Mouse (Mus musculus): Measurements from ENCODE around the gene Minos1. TPM values are rescaled to one million over a fixed set of nuclear protein-coding genes. Genes with fewer than 3 reads are reported as not detected.

Minos1 gene
- total and polyA plus RNA-seq, 2 experiments from 2014 or later, result 17.1 to 462 TPM

- ATAC-seq, result no peak
- 81% methylated on average over 5 of the region's 5 CpGs for WGBS
- H3K4me2 ChIP-seq (ENCODE audit: low read depth, low read length), result no peak overlapping the region
- TF ChIP-seq CTCF (IDR thresholded peaks at IDR 0.05; ENCODE audit: low read depth), result no peak
- H3K4me3 ChIP-seq (ENCODE audit: low read length), result no peak overlapping the region
- H3K36me3 ChIP-seq (ENCODE audit: insufficient read depth, low read length), result no peaks in the 10 kb centered on the region
- no peaks in the 10 kb centered on the region for H3K9me3 ChIP-seq (ENCODE audit: low read length)
- peaks cover 15% of the 10 kb centered on the region; the same call in 1 of the 2 replicates for H3K4me1 ChIP-seq (ENCODE audit: insufficient read depth, low read length)
- H3K9ac ChIP-seq (replicated peaks; ENCODE audit: low read length), result no peak overlapping the region
- DNase-seq (ENCODE audit: low spot score), result no peak
- 0 out of 2 replicates have a peak, but pooled peaks cover 3% of the 10 kb centered on the region for H3K27me3 ChIP-seq (ENCODE audit: insufficient read depth, low read length)
- H3K27ac ChIP-seq, result no peak overlapping the region
Observed at GRCm38 (mm10) chr4:139058029-139058428, 72.9 kb downstream of the Minos1 start.

GRCm38 (mm10) chr4:139057291-139057690, 73.6 kb downstream of the Minos1 start:
- TF ChIP-seq CTCF (IDR thresholded peaks at IDR 0.05; ENCODE audit: low read depth), result no peak
- H3K27ac ChIP-seq, result no peak overlapping the region
- H3K4me3 ChIP-seq (ENCODE audit: low read length), result no peak overlapping the region
- H3K9me3 ChIP-seq (ENCODE audit: low read length), result no peaks in the 10 kb centered on the region
- H3K4me2 ChIP-seq (ENCODE audit: low read depth, low read length), result no peak overlapping the region
- H3K4me1 ChIP-seq (ENCODE audit: insufficient read depth, low read length), result peaks cover 15% of the 10 kb centered on the region; the same call in 1 of the 2 replicates
- DNase-seq (ENCODE audit: low spot score), result peak; percentile 43
- no peaks in the 10 kb centered on the region for H3K36me3 ChIP-seq (ENCODE audit: insufficient read depth, low read length)
- no peak for ATAC-seq
- 0 out of 2 replicates have a peak, but pooled peaks cover 3% of the 10 kb centered on the region for H3K27me3 ChIP-seq (ENCODE audit: insufficient read depth, low read length)
- H3K9ac ChIP-seq (replicated peaks; ENCODE audit: low read length), result no peak overlapping the region
- WGBS, result 64% methylated on average over 5 of the region's 5 CpGs

GRCm38 (mm10) chr4:139055744-139056143, 75.2 kb downstream of the Minos1 start:
- Histone ChIP-seq H3K9me3 (ENCODE audit: low read length) (no peaks in the 10 kb centered on the region), H3K4me3 (ENCODE audit: low read length) (no peak overlapping the region), H3K27me3 (ENCODE audit: insufficient read depth, low read length) (0 out of 2 replicates have a peak, but pooled peaks cover 3% of the 10 kb centered on the region), H3K9ac (replicated peaks; ENCODE audit: low read length) (no peak overlapping the region), H3K27ac (peak overlapping the region; percentile 37; the same call in 1 of the 2 replicates), H3K4me1 (ENCODE audit: insufficient read depth, low read length) (peaks cover 15% of the 10 kb centered on the region; the same call in 1 of the 2 replicates), H3K4me2 (ENCODE audit: low read depth, low read length) (no peak overlapping the region), H3K36me3 (ENCODE audit: insufficient read depth, low read length) (no peaks in the 10 kb centered on the region)
- ATAC-seq (peak; percentile 30; the same call in 1 of the 2 replicates), DNase-seq (ENCODE audit: low spot score) (peak; percentile 44)
- 50% methylated on average over 3 of the region's 3 CpGs for WGBS
- TF ChIP-seq CTCF (IDR thresholded peaks at IDR 0.05; ENCODE audit: low read depth), result no peak

GRCm38 (mm10) chr4:139055336-139055735, 75.6 kb downstream of the Minos1 start:
- no peak for TF ChIP-seq CTCF (IDR thresholded peaks at IDR 0.05; ENCODE audit: low read depth)

GRCm38 (mm10) chr4:139054300-139054923, 76.5 kb downstream of the Minos1 start:
- peak; percentile 82 for ATAC-seq
- Histone ChIP-seq H3K27me3 (ENCODE audit: insufficient read depth, low read length) (0 out of 2 replicates have a peak, but pooled peaks cover 3% of the 10 kb centered on the region), H3K4me1 (ENCODE audit: insufficient read depth, low read length) (peaks cover 15% of the 10 kb centered on the region; the same call in 1 of the 2 replicates), H3K9ac (replicated peaks; ENCODE audit: low read length) (no peak overlapping the region), H3K36me3 (ENCODE audit: insufficient read depth, low read length) (no peaks in the 10 kb centered on the region), H3K4me2 (ENCODE audit: low read depth, low read length) (no peak overlapping the region), H3K4me3 (ENCODE audit: low read length) (no peak overlapping the region), H3K9me3 (ENCODE audit: low read length) (no peaks in the 10 kb centered on the region), H3K27ac (peak overlapping the region; percentile 36; the same call in 1 of the 2 replicates)
- DNase-seq (ENCODE audit: low spot score), result peak; percentile 89
- peak; percentile 80 for TF ChIP-seq CTCF (IDR thresholded peaks at IDR 0.05; ENCODE audit: low read depth)
- WGBS, result 32% methylated on average over 9 of the region's 9 CpGs

More at GRCm38 (mm10) chr4:139055336-139055735, 75.6 kb downstream of the Minos1 start:
- no peak overlapping the region for H3K4me2 ChIP-seq (ENCODE audit: low read depth, low read length)
- no peak overlapping the region for H3K9ac ChIP-seq (replicated peaks; ENCODE audit: low read length)
- 0 out of 2 replicates have a peak, but pooled peaks cover 3% of the 10 kb centered on the region for H3K27me3 ChIP-seq (ENCODE audit: insufficient read depth, low read length)
- no peaks in the 10 kb centered on the region for H3K36me3 ChIP-seq (ENCODE audit: insufficient read depth, low read length)
- H3K27ac ChIP-seq, result peak overlapping the region; percentile 32; the same call in 1 of the 2 replicates
- H3K4me3 ChIP-seq (ENCODE audit: low read length), result no peak overlapping the region
- H3K4me1 ChIP-seq (ENCODE audit: insufficient read depth, low read length), result peaks cover 15% of the 10 kb centered on the region; the same call in 1 of the 2 replicates
- 39% methylated on average over 4 of the region's 4 CpGs for WGBS
- DNase-seq (ENCODE audit: low spot score), result peak; percentile 85
- H3K9me3 ChIP-seq (ENCODE audit: low read length), result no peaks in the 10 kb centered on the region
- peak; percentile 14 for ATAC-seq

- TF ChIP-seq CTCF (IDR thresholded peaks at IDR 0.05; ENCODE audit: low read depth), result no peak
- Histone ChIP-seq H3K36me3 (ENCODE audit: insufficient read depth, low read length) (no peaks in the 10 kb centered on the region), H3K27me3 (ENCODE audit: insufficient read depth, low read length) (no peaks in the 10 kb centered on the region), H3K4me2 (ENCODE audit: low read depth, low read length) (no peak overlapping the region), H3K9ac (replicated peaks; ENCODE audit: low read length) (no peak overlapping the region), H3K27ac (no peak overlapping the region), H3K4me1 (ENCODE audit: insufficient read depth, low read length) (peaks cover 15% of the 10 kb centered on the region; the same call in 1 of the 2 replicates), H3K4me3 (ENCODE audit: low read length) (no peak overlapping the region), H3K9me3 (ENCODE audit: low read length) (no peaks in the 10 kb centered on the region)
- no peak for DNase-seq (ENCODE audit: low spot score)
- no peak for ATAC-seq
- WGBS, result 50% methylated on average over 5 of the region's 5 CpGs
Observed at GRCm38 (mm10) chr4:139053391-139053790, 77.5 kb downstream of the Minos1 start.

- H3K27ac ChIP-seq, result no peak overlapping the region
- H3K9me3 ChIP-seq (ENCODE audit: low read length), result no peaks in the 10 kb centered on the region
- no peaks in the 10 kb centered on the region for H3K27me3 ChIP-seq (ENCODE audit: insufficient read depth, low read length)
- WGBS, result 53% methylated on average over 7 of the region's 7 CpGs
- H3K9ac ChIP-seq (replicated peaks; ENCODE audit: low read length), result no peak overlapping the region
- no peak for DNase-seq (ENCODE audit: low spot score)
- no peak for ATAC-seq
- no peaks in the 10 kb centered on the region for H3K36me3 ChIP-seq (ENCODE audit: insufficient read depth, low read length)
- H3K4me2 ChIP-seq (ENCODE audit: low read depth, low read length), result no peak overlapping the region
- H3K4me3 ChIP-seq (ENCODE audit: low read length), result no peak overlapping the region
- no peak for TF ChIP-seq CTCF (IDR thresholded peaks at IDR 0.05; ENCODE audit: low read depth)
- H3K4me1 ChIP-seq (ENCODE audit: insufficient read depth, low read length), result peaks cover 15% of the 10 kb centered on the region; the same call in 1 of the 2 replicates
Observed at GRCm38 (mm10) chr4:139052796-139053195, 78.1 kb downstream of the Minos1 start.

Other genes with a start within 250 kb of the Minos1 start
- gene Otud3, start 217.2 kb downstream of the Minos1 start, total RNA-seq (2014; rRNA removed), result 4.6 and 6.8 TPM in 2 replicates
- 3.8 and 3.9 TPM in 2 replicates for gene Otud3, start 217.2 kb downstream of the Minos1 start, polyA plus RNA-seq (2015; fragmentation: Nextera tagmentation; extraction: Ambion mirVana)
- not detected in 2 replicates for gene Rnf186, start 164.0 kb downstream of the Minos1 start, total RNA-seq (2014; rRNA removed)
- gene Rnf186, start 164.0 kb downstream of the Minos1 start, polyA plus RNA-seq (2015; fragmentation: Nextera tagmentation; extraction: Ambion mirVana), result not detected in 2 replicates
- gene Tmco4, start 158.2 kb downstream of the Minos1 start, total RNA-seq (2014; rRNA removed), result 2.8 and 4.0 TPM in 2 replicates
- gene Tmco4, start 158.2 kb downstream of the Minos1 start, polyA plus RNA-seq (2015; fragmentation: Nextera tagmentation; extraction: Ambion mirVana), result 1.5 and 2.0 TPM in 2 replicates
- gene Htr6, start 55.5 kb downstream of the Minos1 start, total RNA-seq (2014; rRNA removed), result 2.0 and 4.3 TPM in 2 replicates
- gene Htr6, start 55.5 kb downstream of the Minos1 start, polyA plus RNA-seq (2015; fragmentation: Nextera tagmentation; extraction: Ambion mirVana), result 0.74 and 0.96 TPM in 2 replicates
- 69.4 and 85.3 TPM in 2 replicates for gene Nbl1, start 38.1 kb downstream of the Minos1 start, total RNA-seq (2014; rRNA removed)
- gene Nbl1, start 38.1 kb downstream of the Minos1 start, polyA plus RNA-seq (2015; fragmentation: Nextera tagmentation; extraction: Ambion mirVana), result 60.6 and 64.4 TPM in 2 replicates
- 86.6 and 88.5 TPM in 2 replicates for gene Capzb, start 61.8 kb upstream of the Minos1 start, total RNA-seq (2014; rRNA removed)
- gene Capzb, start 61.8 kb upstream of the Minos1 start, polyA plus RNA-seq (2015; fragmentation: Nextera tagmentation; extraction: Ambion mirVana), result 310 and 315 TPM in 2 replicates
- gene Pqlc2, start 179.6 kb upstream of the Minos1 start, total RNA-seq (2014; rRNA removed), result 23.1 and 23.5 TPM in 2 replicates
- 13.3 and 13.7 TPM in 2 replicates for gene Pqlc2, start 179.6 kb upstream of the Minos1 start, polyA plus RNA-seq (2015; fragmentation: Nextera tagmentation; extraction: Ambion mirVana)
- gene Akr7a5, start 179.6 kb upstream of the Minos1 start, total RNA-seq (2014; rRNA removed), result 58.5 and 73.3 TPM in 2 replicates
- 67.6 and 69.2 TPM in 2 replicates for gene Akr7a5, start 179.6 kb upstream of the Minos1 start, polyA plus RNA-seq (2015; fragmentation: Nextera tagmentation; extraction: Ambion mirVana)
- gene Mrto4, start 221.5 kb upstream of the Minos1 start, total RNA-seq (2014; rRNA removed), result 23.7 and 29.7 TPM in 2 replicates
- 75.9 and 77.3 TPM in 2 replicates for gene Mrto4, start 221.5 kb upstream of the Minos1 start, polyA plus RNA-seq (2015; fragmentation: Nextera tagmentation; extraction: Ambion mirVana)
- 66.6 and 71.0 TPM in 2 replicates for gene Emc1, start 221.5 kb upstream of the Minos1 start, total RNA-seq (2014; rRNA removed)
- gene Emc1, start 221.5 kb upstream of the Minos1 start, polyA plus RNA-seq (2015; fragmentation: Nextera tagmentation; extraction: Ambion mirVana), result 41.3 and 44.4 TPM in 2 replicates
- 180 and 184 TPM in 2 replicates for gene Ubr4, start 221.5 kb upstream of the Minos1 start, total RNA-seq (2014; rRNA removed)
- 55.4 and 65.4 TPM in 2 replicates for gene Ubr4, start 221.5 kb upstream of the Minos1 start, polyA plus RNA-seq (2015; fragmentation: Nextera tagmentation; extraction: Ambion mirVana)